Mouse (Mus musculus) hindbrain, embryonic 10.5 days (tissue): Measurements from ENCODE around the gene Tmem132a. TPM values are rescaled to one million over a fixed set of nuclear protein-coding genes. Genes with fewer than 3 reads are reported as not detected.

Experiments
- DNase-seq: peaks from one replicate; pipeline ENCODE4 v3.0.0-alpha.2; 2017; ENCODE audit warnings: low spot score
- H3K27ac ChIP-seq: fragments of 300-500 bp; sonication (generic); 2 replicates; pipeline ENCODE4 v1.5.1; 2016; ENCODE audit warnings: mild to moderate bottlenecking, moderate library complexity
- H3K27me3 ChIP-seq: fragments of 300-500 bp; sonication (generic); 2 replicates; pipeline ENCODE4 v1.6.1; 2016; ENCODE audit warnings: mild to moderate bottlenecking; ENCODE audit not compliant: poor library complexity, insufficient read depth, severe bottlenecking
- H3K36me3 ChIP-seq: fragments of 300-500 bp; sonication (generic); 2 replicates; pipeline ENCODE4 v1.6.1; 2016; ENCODE audit warnings: mild to moderate bottlenecking, moderate library complexity
- H3K4me1 ChIP-seq: fragments of 300-500 bp; sonication (generic); replicated peaks from 2 replicates; pipeline ENCODE4 v1.6.1; 2016; ENCODE audit warnings: mild to moderate bottlenecking
- H3K4me3 ChIP-seq: fragments of 300-500 bp; sonication (generic); 2 replicates; pipeline ENCODE4 v1.5.1; 2016; ENCODE audit warnings: mild to moderate bottlenecking, moderate library complexity
- H3K9me3 ChIP-seq: fragments of 300-500 bp; sonication (generic); 2 replicates; pipeline ENCODE4 v1.6.1; 2016; ENCODE audit warnings: mild to moderate bottlenecking, moderate library complexity
- WGBS: fragments of 180-500 bp; shearing (Covaris S2); methylation state at CpG from one replicate; pipeline ENCODE4 v1.1.7; 2016; 5-methylcytosine and 5-hydroxymethylcytosine counted together
- polyA plus RNA-seq: library from polyadenylated mRNA; unstranded; fragments of >200 nt; fragmentation: Nextera tagmentation; extraction: Ambion mirVana; gene quantifications from 2 replicates; pipeline ENCODE4 v1.2.1, GENCODE M21; 2016

Tmem132a gene
- polyA plus RNA-seq = 119 and 135 TPM in 2 replicates

DNA sequence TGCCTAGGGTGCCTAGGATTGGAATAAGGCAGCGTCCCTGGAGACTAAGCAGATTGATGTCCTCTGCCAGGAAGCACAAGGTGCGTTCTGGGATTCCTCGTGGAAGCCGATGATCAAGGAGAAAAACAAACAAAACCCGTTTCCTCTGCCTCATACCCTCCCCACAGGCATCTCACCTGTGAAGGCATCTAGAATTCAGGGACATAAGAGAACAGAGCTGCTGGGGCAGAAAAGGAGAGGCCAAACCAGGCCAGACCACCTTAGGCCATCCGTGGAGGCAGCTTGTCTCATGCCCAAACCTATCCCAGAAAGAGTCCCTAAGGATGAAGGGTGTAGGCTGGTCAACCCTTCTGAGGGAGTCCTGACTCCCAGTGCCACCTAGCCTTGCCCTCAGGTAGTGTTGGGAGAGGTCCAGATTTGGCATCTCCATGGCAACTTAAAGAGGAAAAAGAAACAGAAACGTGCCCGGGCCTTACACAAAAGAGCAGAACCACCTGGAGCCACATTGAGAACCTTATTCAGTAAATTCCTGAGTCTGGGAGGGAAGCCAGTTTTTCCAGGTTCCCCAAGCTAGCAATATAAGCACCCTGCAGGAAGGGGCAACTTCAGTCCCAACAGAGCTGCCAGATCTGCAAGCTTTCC lies at the start of gene Tmem132a:
Tmem132a (minus strand) TSS at position 55 of the 642 bp plus-strand sequence.
- Histone ChIP-seq H3K36me3 (peaks cover 65% of the 10 kb centered on the region), H3K4me1 (peaks cover 51% of the 10 kb centered on the region), H3K4me3 (peak within 1 kb of the TSS; percentile 85), H3K27me3 (peaks cover 7% of the 10 kb centered on the region; the same call in 1 of the 2 replicates), H3K9me3 (no peaks in the 10 kb centered on the region), H3K27ac (peak within 1 kb of the TSS; percentile 99)
- no peak for DNase-seq
- 5% methylated on average over 8 of the region's 8 CpGs for WGBS

GRCm38 (mm10) chr19:10918321-10918991 lies 48.7 kb upstream of the Tmem132a start:
- Histone ChIP-seq H3K36me3 (no peaks in the 10 kb centered on the region), H3K27me3 (no peaks in the 10 kb centered on the region), H3K4me1 (no peaks in the 10 kb centered on the region), H3K9me3 (no peaks in the 10 kb centered on the region), H3K27ac (no peak overlapping the region), H3K4me3 (no peak overlapping the region)
- 89% methylated on average over 10 of the region's 10 CpGs for WGBS
- DNase-seq = no peak

DNA sequence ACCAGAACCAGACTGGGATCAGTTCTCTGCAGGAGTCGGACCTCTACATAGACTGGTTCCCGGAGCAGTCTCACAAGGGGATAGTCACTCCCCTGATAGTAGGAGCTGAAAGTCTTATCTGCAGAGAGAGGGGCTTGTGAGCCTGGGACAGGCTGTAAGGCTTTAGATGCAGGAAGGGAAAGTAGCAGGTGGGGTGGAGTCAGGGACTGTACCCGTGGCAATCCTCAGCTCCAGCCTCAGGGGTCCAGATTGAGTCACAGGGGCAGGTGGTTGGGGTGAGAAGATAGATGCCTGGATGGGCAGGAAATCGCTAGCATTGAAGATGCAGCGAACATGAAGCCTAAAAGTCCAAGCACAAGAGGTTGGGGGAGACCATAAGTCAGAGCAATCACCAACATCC lies 46.8 kb upstream of the Tmem132a start:
- no peak for DNase-seq
- 67% methylated on average over 5 of the region's 5 CpGs for WGBS
- H3K27ac ChIP-seq = no peak overlapping the region
- H3K4me3 ChIP-seq = no peak overlapping the region
- no peaks in the 10 kb centered on the region for H3K27me3 ChIP-seq
- no peaks in the 10 kb centered on the region for H3K9me3 ChIP-seq
- H3K4me1 ChIP-seq = no peaks in the 10 kb centered on the region
- no peaks in the 10 kb centered on the region for H3K36me3 ChIP-seq

- no peaks in the 10 kb centered on the region for H3K4me1 ChIP-seq
- no peaks in the 10 kb centered on the region for H3K27me3 ChIP-seq
- 84% methylated on average over 2 of the region's 2 CpGs for WGBS
- no peaks in the 10 kb centered on the region for H3K9me3 ChIP-seq
- no peaks in the 10 kb centered on the region for H3K36me3 ChIP-seq
- DNase-seq = no peak
- H3K4me3 ChIP-seq = no peak overlapping the region
- H3K27ac ChIP-seq = no peak overlapping the region
Observed at GRCm38 (mm10) chr19:10914870-10915269, 45.1 kb upstream of the Tmem132a start.

DNA sequence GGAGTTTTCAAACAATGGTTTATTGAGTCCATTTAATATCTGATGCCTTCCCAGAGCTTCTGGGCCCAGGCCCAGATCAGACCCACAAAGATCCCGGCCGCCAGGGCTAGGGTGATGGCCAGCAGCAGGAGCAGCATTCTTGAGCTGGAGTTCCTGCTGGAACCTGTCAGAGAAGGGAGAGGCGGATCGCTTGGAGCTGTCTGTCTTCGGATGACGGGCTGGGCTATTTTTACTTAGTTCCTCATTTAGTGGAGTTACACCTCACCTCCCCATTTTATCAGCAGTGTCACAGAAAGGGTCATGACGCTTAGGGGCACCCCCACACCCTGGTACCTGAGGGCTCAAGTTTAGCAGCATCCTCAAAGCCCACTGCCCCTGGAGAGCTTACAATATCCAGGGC lies 44.6 kb upstream of the Tmem132a start:
- Histone ChIP-seq H3K36me3 (no peaks in the 10 kb centered on the region), H3K4me3 (no peak overlapping the region), H3K27me3 (no peaks in the 10 kb centered on the region), H3K9me3 (no peaks in the 10 kb centered on the region), H3K27ac (no peak overlapping the region), H3K4me1 (no peaks in the 10 kb centered on the region)
- DNase-seq = no peak
- WGBS = 80% methylated on average over 7 of the region's 7 CpGs

- no peaks in the 10 kb centered on the region for H3K4me1 ChIP-seq
- H3K27ac ChIP-seq = no peak overlapping the region
- H3K36me3 ChIP-seq = peaks cover 49% of the 10 kb centered on the region
- H3K4me3 ChIP-seq = no peak overlapping the region
- no peaks in the 10 kb centered on the region for H3K9me3 ChIP-seq
- no peaks in the 10 kb centered on the region for H3K27me3 ChIP-seq
- WGBS = 84% methylated on average over 6 of the region's 6 CpGs
- no peak for DNase-seq
Observed at GRCm38 (mm10) chr19:10909087-10909721, 39.5 kb upstream of the Tmem132a start.

- Histone ChIP-seq H3K27ac (no peak overlapping the region), H3K4me1 (no peaks in the 10 kb centered on the region), H3K36me3 (peaks cover 62% of the 10 kb centered on the region), H3K4me3 (no peak overlapping the region), H3K9me3 (no peaks in the 10 kb centered on the region), H3K27me3 (no peaks in the 10 kb centered on the region)
- WGBS = 59% methylated on average over 3 of the region's 3 CpGs
- peak; percentile 45 for DNase-seq
Observed at GRCm38 (mm10) chr19:10907891-10908290, 38.2 kb upstream of the Tmem132a start.

DNA sequence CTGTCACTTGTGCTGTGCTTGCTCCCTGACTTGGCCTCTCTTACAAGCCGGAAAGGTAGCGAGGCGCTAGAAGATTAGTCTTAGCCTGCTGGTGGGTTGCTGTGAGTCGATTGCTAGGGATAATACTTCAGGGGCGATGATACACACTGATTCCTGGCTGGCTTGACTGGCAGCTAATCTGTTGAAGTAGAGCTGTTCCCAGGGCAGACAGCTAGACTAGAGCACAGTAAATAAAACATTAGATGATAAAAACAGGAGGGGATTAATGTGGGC lies 35.9 kb upstream of the Tmem132a start:
- no peak overlapping the region for H3K27ac ChIP-seq

GRCm38 (mm10) chr19:10904927-10905727 lies 35.4 kb upstream of the Tmem132a start:
- no peaks in the 10 kb centered on the region for H3K9me3 ChIP-seq
- no peak for DNase-seq
- H3K36me3 ChIP-seq = peaks cover 89% of the 10 kb centered on the region
- H3K4me3 ChIP-seq = no peak overlapping the region
- no peak overlapping the region for H3K27ac ChIP-seq
- no peaks in the 10 kb centered on the region for H3K27me3 ChIP-seq
- WGBS = 73% methylated on average over 7 of the region's 7 CpGs
- H3K4me1 ChIP-seq = no peaks in the 10 kb centered on the region

More for the DNA sequence above, 35.9 kb upstream of the Tmem132a start:
- no peaks in the 10 kb centered on the region for H3K9me3 ChIP-seq
- peaks cover 84% of the 10 kb centered on the region for H3K36me3 ChIP-seq
- H3K4me1 ChIP-seq = no peaks in the 10 kb centered on the region
- H3K4me3 ChIP-seq = no peak overlapping the region
- H3K27me3 ChIP-seq = no peaks in the 10 kb centered on the region
- no peak for DNase-seq
- WGBS = 93% methylated on average over 5 of the region's 5 CpGs

GRCm38 (mm10) chr19:10904512-10904911 lies 34.8 kb upstream of the Tmem132a start:
- H3K4me1 ChIP-seq = no peaks in the 10 kb centered on the region
- 94% methylated on average over 5 of the region's 5 CpGs for WGBS
- H3K27me3 ChIP-seq = no peaks in the 10 kb centered on the region
- no peaks in the 10 kb centered on the region for H3K9me3 ChIP-seq
- H3K27ac ChIP-seq = no peak overlapping the region
- no peak for DNase-seq
- no peak overlapping the region for H3K4me3 ChIP-seq
- peaks cover 96% of the 10 kb centered on the region for H3K36me3 ChIP-seq

- Histone ChIP-seq H3K27me3 (no peaks in the 10 kb centered on the region), H3K4me3 (no peak overlapping the region), H3K36me3 (peaks cover 92% of the 10 kb centered on the region), H3K27ac (no peak overlapping the region), H3K9me3 (no peaks in the 10 kb centered on the region), H3K4me1 (peaks cover 13% of the 10 kb centered on the region)
- WGBS = 95% methylated on average over 5 of the region's 5 CpGs
- no peak for DNase-seq
Observed at GRCm38 (mm10) chr19:10901046-10901445, 31.3 kb upstream of the Tmem132a start.

GRCm38 (mm10) chr19:10900315-10900714 lies 30.6 kb upstream of the Tmem132a start:
- WGBS = 89% methylated on average over 6 of the region's 6 CpGs
- DNase-seq = no peak
- H3K27me3 ChIP-seq = no peaks in the 10 kb centered on the region
- H3K36me3 ChIP-seq = peaks cover 85% of the 10 kb centered on the region
- no peak overlapping the region for H3K4me3 ChIP-seq
- no peak overlapping the region for H3K27ac ChIP-seq
- H3K4me1 ChIP-seq = peaks cover 16% of the 10 kb centered on the region
- H3K9me3 ChIP-seq = no peaks in the 10 kb centered on the region

- peaks cover 21% of the 10 kb centered on the region for H3K4me1 ChIP-seq
- no peak overlapping the region for H3K27ac ChIP-seq
- DNase-seq = no peak
- peaks cover 57% of the 10 kb centered on the region for H3K36me3 ChIP-seq
- WGBS = 93% methylated on average over 8 of the region's 8 CpGs
- H3K27me3 ChIP-seq = no peaks in the 10 kb centered on the region
- H3K4me3 ChIP-seq = no peak overlapping the region
- H3K9me3 ChIP-seq = no peaks in the 10 kb centered on the region
Observed at GRCm38 (mm10) chr19:10897491-10897890, 27.8 kb upstream of the Tmem132a start.
